Mouse (Mus musculus): ENCODE data around the gene Gm572. TPM values are rescaled to one million over a fixed set of nuclear protein-coding genes. Genes with fewer than 3 reads are reported as not detected.
A peak's percentile ranks its signal among the peaks of the same experiment; 100 is the strongest.

Gm572 gene
- polyA plus RNA-seq, 1 experiment from 2014 or later, result not detected

DNA sequence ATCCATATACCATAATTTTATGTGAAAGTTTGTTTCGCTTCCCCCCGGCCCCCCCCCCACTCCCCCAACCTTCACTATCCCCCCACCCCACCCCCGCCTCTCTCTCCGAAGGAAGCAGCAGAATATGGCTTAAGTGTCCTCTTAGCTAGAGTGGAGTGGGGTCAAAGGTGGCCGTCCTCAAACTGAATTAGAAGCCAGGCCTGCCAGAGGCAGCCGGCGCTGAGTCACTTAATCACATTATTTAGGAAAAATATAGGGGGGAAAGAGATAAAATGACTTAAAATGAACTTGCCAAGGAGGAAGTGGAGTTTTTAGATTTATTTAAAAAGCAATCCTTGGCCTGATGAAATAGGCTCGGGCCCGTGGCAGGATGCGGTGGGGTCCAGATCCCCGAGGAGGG is 65.7 kb downstream of the Gm572 start:
- Histone ChIP-seq H3K4me3 (no peak overlapping the region), H3K9me3 (replicated peaks) (no peaks in the 10 kb centered on the region), H3K27me3 (no peaks in the 10 kb centered on the region; the same call in 1 of the 2 replicates), H3K27ac (no peak overlapping the region), H3K9ac (no peak overlapping the region), H3K36me3 (ENCODE audit: poor library complexity, severe bottlenecking) (no peaks in the 10 kb centered on the region), H3K4me1 (peaks cover 40% of the 10 kb centered on the region), H3K4me2 (no peak overlapping the region)
- ATAC-seq, result no peak
- 52% methylated on average over 11 of the region's 11 CpGs for WGBS

DNA sequence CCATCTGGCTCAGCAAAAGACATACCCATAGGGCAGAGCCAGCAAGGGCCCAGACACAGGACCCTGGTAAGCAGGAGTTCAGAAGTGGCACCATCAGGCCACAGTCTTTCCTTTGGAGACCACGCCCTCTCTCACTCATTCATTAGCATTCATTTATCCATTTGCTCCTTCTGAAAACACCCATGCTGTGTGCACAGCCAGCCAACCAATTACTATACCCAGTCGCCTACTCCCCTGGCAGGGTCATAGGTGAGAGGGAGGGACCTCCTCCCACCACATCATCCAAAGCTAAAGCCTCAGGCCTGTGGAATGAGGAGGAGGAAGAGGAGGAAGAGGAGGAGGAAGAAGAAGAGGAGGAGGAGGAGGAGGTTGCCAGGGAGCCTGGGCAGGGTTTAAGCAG is 67.3 kb downstream of the Gm572 start:
- Histone ChIP-seq H3K4me1 (peaks cover 40% of the 10 kb centered on the region), H3K27ac (0 out of 2 replicates have a peak overlapping the region, but pooled peaks have one; percentile 21), H3K4me2 (no peak overlapping the region), H3K36me3 (ENCODE audit: poor library complexity, severe bottlenecking) (no peaks in the 10 kb centered on the region), H3K9ac (no peak overlapping the region), H3K9me3 (replicated peaks) (no peaks in the 10 kb centered on the region), H3K4me3 (no peak overlapping the region), H3K27me3 (no peaks in the 10 kb centered on the region; the same call in 1 of the 2 replicates)
- ATAC-seq, result no peak
- WGBS, result 20% methylated on average over 2 of the region's 2 CpGs

DNA sequence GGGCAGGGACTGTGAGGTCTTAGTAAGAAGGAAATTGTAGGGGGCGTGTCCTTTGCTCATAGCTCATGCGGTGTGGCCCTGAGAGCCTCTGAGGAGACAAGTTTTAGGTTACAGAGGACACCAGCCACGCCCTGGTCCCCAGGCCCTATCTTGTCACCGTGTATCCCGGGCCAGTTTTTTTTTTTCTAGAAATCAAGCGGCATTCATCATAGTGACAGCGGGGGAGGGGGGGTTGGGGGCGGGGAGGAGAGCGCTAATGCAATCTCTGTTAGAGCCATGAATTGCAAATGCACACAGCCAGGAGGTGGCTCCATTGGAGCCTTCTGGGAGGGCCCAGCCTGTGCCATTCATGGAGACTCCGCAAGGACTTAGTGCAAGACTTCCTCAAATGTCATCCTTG is 68.2 kb downstream of the Gm572 start:
- Histone ChIP-seq H3K36me3 (ENCODE audit: poor library complexity, severe bottlenecking) (no peaks in the 10 kb centered on the region), H3K27me3 (no peaks in the 10 kb centered on the region; the same call in 1 of the 2 replicates), H3K9me3 (replicated peaks) (no peaks in the 10 kb centered on the region), H3K4me1 (peaks cover 40% of the 10 kb centered on the region), H3K4me2 (no peak overlapping the region), H3K27ac (no peak overlapping the region), H3K4me3 (no peak overlapping the region), H3K9ac (no peak overlapping the region)
- 8% methylated on average over 10 of the region's 10 CpGs for WGBS
- ATAC-seq, result peak; percentile 73

DNA sequence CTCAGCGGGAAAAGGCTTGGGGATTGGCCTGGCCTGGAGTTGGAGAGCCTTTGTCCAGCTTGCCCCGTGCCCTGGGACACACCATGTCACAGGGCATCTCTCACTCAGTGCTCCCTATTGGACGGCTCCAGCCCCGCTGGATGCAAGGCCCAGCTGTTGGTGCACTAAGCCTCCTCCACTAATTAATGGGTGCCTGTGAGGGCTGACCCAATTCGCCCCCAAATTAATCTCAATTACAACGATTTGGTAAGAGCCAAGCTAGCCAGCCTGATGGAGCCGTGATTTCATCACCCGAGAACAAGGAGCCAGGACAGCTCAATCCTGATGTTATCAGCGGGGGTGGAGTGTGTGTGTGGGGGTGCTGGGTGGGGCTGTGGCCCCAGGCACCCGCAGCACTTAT is 69.5 kb downstream of the Gm572 start:
- Histone ChIP-seq H3K36me3 (ENCODE audit: poor library complexity, severe bottlenecking) (no peaks in the 10 kb centered on the region), H3K4me2 (no peak overlapping the region), H3K4me1 (peaks cover 40% of the 10 kb centered on the region), H3K4me3 (no peak overlapping the region), H3K27ac (no peak overlapping the region), H3K9ac (no peak overlapping the region), H3K27me3 (no peaks in the 10 kb centered on the region; the same call in 1 of the 2 replicates), H3K9me3 (replicated peaks) (no peaks in the 10 kb centered on the region)
- ATAC-seq, result no peak
- WGBS, result 30% methylated on average over 10 of the region's 10 CpGs

DNA sequence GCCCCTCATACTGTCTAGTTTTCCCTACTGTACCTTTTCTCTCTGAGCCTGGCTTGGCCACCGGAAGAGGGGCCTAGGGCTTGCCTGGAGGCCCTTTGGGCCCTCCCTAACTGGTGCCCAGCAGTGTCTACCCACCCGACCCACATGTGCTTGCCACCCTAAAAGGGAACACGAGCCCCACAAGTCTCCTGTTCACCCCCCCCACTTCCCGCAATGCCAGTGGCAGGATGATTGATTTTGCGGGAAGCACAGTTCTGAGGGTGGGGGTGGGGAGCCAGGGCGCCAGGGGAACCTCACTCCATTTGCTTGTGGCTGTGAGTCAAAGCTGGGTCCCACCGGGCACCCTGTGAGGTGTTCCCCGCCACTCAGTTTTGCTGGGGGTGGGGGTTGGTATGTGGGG is 70.9 kb downstream of the Gm572 start:
- H3K4me1 ChIP-seq, result peaks cover 36% of the 10 kb centered on the region
- H3K9ac ChIP-seq, result no peak overlapping the region
- H3K4me2 ChIP-seq, result no peak overlapping the region
- H3K27ac ChIP-seq, result no peak overlapping the region
- H3K27me3 ChIP-seq, result no peaks in the 10 kb centered on the region; the same call in 1 of the 2 replicates
- H3K4me3 ChIP-seq, result no peak overlapping the region
- ATAC-seq, result no peak
- H3K36me3 ChIP-seq (ENCODE audit: poor library complexity, severe bottlenecking), result no peaks in the 10 kb centered on the region
- H3K9me3 ChIP-seq (replicated peaks), result no peaks in the 10 kb centered on the region
- WGBS, result 74% methylated on average over 8 of the region's 8 CpGs

DNA sequence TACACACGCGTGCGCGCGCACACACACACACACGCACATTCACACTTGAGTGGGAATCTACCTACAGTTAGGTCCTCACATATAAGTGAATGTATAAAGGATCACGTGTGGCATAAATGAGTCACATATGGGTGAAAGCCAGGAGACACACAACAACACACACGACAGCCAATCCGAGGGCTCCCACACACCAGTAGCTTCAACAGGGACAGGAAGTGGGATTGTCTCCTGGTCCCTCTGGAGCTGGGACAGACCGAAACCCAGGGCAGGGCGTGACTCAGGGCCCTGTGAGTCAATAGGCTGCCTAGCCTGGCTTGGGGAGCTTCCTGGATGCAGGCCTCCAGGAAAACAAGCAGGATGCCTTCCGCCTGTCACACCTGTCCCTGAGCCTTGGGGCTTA is 71.6 kb downstream of the Gm572 start:
- WGBS, result 86% methylated on average over 12 of the region's 12 CpGs
- Histone ChIP-seq H3K36me3 (ENCODE audit: poor library complexity, severe bottlenecking) (no peaks in the 10 kb centered on the region), H3K9ac (no peak overlapping the region), H3K27ac (no peak overlapping the region), H3K27me3 (no peaks in the 10 kb centered on the region; the same call in 1 of the 2 replicates), H3K4me3 (no peak overlapping the region), H3K9me3 (replicated peaks) (no peaks in the 10 kb centered on the region), H3K4me2 (no peak overlapping the region), H3K4me1 (peaks cover 35% of the 10 kb centered on the region)
- ATAC-seq, result no peak

DNA sequence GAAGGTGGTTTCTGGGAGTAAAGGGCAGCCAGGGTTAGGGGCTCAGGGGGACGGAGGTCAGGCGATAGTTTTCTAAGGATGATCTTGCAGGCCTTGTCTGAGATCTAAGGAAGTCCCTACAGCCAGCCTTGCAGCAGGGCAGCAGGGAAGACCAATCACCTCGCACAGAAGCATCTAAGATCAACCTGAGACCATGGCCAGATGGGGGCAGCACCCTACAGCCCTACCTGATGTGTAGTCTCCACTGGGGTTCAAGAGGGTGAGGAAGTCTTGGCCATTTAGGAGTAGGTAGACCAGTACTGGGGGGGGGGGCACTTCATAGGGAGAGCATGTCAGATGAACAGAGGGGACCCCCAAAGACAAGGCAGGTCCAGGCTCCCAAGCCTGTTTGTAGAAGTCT is 72.3 kb downstream of the Gm572 start:
- H3K36me3 ChIP-seq (ENCODE audit: poor library complexity, severe bottlenecking), result no peaks in the 10 kb centered on the region
- no peaks in the 10 kb centered on the region; the same call in 1 of the 2 replicates for H3K27me3 ChIP-seq
- H3K9ac ChIP-seq, result no peak overlapping the region
- peaks cover 32% of the 10 kb centered on the region for H3K4me1 ChIP-seq
- no peak for ATAC-seq
- H3K9me3 ChIP-seq (replicated peaks), result no peaks in the 10 kb centered on the region
- no peak overlapping the region for H3K4me2 ChIP-seq
- H3K4me3 ChIP-seq, result no peak overlapping the region
- 48% methylated on average over 3 of the region's 3 CpGs for WGBS
- no peak overlapping the region for H3K27ac ChIP-seq

Other genes starting within 250 kb of the Gm572 start
- 17.3 and 18.7 TPM in 2 replicates for gene Ubiad1, start 198.5 kb upstream of the Gm572 start, polyA plus RNA-seq (2015; fragmentation: Nextera tagmentation; extraction: Ambion mirVana)
- 21.9 and 24.0 TPM in 2 replicates for gene Mtor, start 194.7 kb upstream of the Gm572 start, polyA plus RNA-seq (2015; fragmentation: Nextera tagmentation; extraction: Ambion mirVana)
- gene Angptl7, start 142.9 kb upstream of the Gm572 start, polyA plus RNA-seq (2015; fragmentation: Nextera tagmentation; extraction: Ambion mirVana), result 0.37 and 0.41 TPM in 2 replicates
- 84.0 and 87.3 TPM in 2 replicates for gene Exosc10, start 84.9 kb upstream of the Gm572 start, polyA plus RNA-seq (2015; fragmentation: Nextera tagmentation; extraction: Ambion mirVana)
- 150 and 162 TPM in 2 replicates for gene Srm, start 51.8 kb upstream of the Gm572 start, polyA plus RNA-seq (2015; fragmentation: Nextera tagmentation; extraction: Ambion mirVana)
- gene Masp2, start 40.8 kb upstream of the Gm572 start, polyA plus RNA-seq (2015; fragmentation: Nextera tagmentation; extraction: Ambion mirVana), result 0.34 and 0.63 TPM in 2 replicates
- gene Tardbp, start 16.3 kb upstream of the Gm572 start, polyA plus RNA-seq (2015; fragmentation: Nextera tagmentation; extraction: Ambion mirVana), result 364 and 366 TPM in 2 replicates
- gene Casz1, start 161.1 kb downstream of the Gm572 start, polyA plus RNA-seq (2015; fragmentation: Nextera tagmentation; extraction: Ambion mirVana), result 1.3 and 1.9 TPM in 2 replicates